In the genomic region with DNA sequence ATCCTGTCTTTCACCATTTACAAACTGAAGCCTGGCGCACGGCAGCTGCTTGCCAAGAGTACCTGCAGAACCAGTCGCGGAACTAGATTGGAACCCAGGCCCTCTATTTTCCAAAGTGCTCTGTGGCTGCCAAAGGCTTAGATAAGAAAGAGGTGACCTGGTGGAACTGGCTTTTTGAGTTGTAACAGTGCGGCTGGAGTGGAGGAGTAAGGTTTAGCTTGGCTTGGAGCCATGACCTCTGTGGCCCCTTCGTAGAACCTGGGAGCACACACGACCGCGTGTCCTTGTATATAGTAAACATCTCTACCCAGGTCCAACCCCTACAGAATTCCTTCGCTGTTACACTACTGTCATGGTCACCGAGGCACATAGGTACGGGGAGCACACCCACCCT, we compare ENCODE assay signal across 8 mouse cellular contexts. TPM values are rescaled to one million over a fixed set of nuclear protein-coding genes. Genes with fewer than 3 reads are reported as not detected.
DNase-seq lines count a peak whose midpoint lies in the region; ATAC-seq and TF ChIP-seq lines count a peak whose summit lies in the region.

No protein-coding gene starts in this region.

- no peaks in the 10 kb centered on the region for H3K27me3 ChIP-seq in testis, adult 2 months (ENCODE audit: control insufficient read depth, insufficient read depth, low read length)
- no peaks in the 10 kb centered on the region for H3K27me3 ChIP-seq in forebrain, embryonic 15.5 days

- H3K4me3 ChIP-seq in testis, adult 2 months (ENCODE audit: control insufficient read depth, low read depth, low read length): peak overlapping the region; percentile 78
- H3K4me3 ChIP-seq in forebrain, embryonic 15.5 days: peak overlapping the region; percentile 67

- TF ChIP-seq POLR2A in testis, adult 2 months (IDR thresholded peaks at IDR 0.05; ENCODE audit: control insufficient read depth, low read depth, low read length): no peak

- peak overlapping the region; percentile 84 for H3K9ac ChIP-seq in forebrain, embryonic 15.5 days (replicated peaks)

- H3K36me3 ChIP-seq in testis, adult 2 months (ENCODE audit: control insufficient read depth, insufficient read depth, low read length): no peaks in the 10 kb centered on the region
- no peaks in the 10 kb centered on the region for H3K36me3 ChIP-seq in forebrain, embryonic 15.5 days

- TF ChIP-seq CTCF in testis, adult 2 months (IDR thresholded peaks at IDR 0.05; ENCODE audit: control insufficient read depth, insufficient read depth, insufficient replicate concordance, low read depth, low read length): no peak

- H3K9me3 ChIP-seq in forebrain, embryonic 15.5 days: no peaks in the 10 kb centered on the region

- H3K4me2 ChIP-seq in forebrain, embryonic 15.5 days (replicated peaks): peak overlapping the region; percentile 90

- no peak overlapping the region; the same call in 1 of the 2 replicates for H3K27ac ChIP-seq in testis, adult 2 months (ENCODE audit: control insufficient read depth, insufficient read depth, low read depth, low read length)
- peak overlapping the region; percentile 70 for H3K27ac ChIP-seq in forebrain, embryonic 15.5 days (replicated peaks)

- no peak for DNase-seq in testis, postnatal 14 days (ENCODE audit: low spot score)
- peak; percentile 73 for DNase-seq in kidney, postnatal 14 days
- no peak for DNase-seq in frontal cortex, postnatal 25 days (ENCODE audit: low spot score in 2 of 2)
- DNase-seq in right cerebral cortex, postnatal 14 days: no peak
- no peak for DNase-seq in adrenal gland, postnatal 25 days

- peaks cover 19% of the 10 kb centered on the region for H3K4me1 ChIP-seq in testis, adult 2 months (ENCODE audit: control insufficient read depth, insufficient read depth, low read length)
- H3K4me1 ChIP-seq in forebrain, embryonic 15.5 days: peaks cover 28% of the 10 kb centered on the region

- WGBS in forebrain, embryonic 15.5 days: 27% methylated on average over 12 of the region's 12 CpGs

- ATAC-seq in forebrain, embryonic 15.5 days (replicated peaks): peak; percentile 66
- 0 out of 2 replicates have a peak, but pooled peaks have one; percentile 12 for ATAC-seq in megakaryocyte progenitor cell, adult 5-6 weeks (replicated peaks; ENCODE audit: poor library complexity)

RNA-seq across cellular contexts. Expression of gene Epb41l1, which starts 54.2 kb away (rescaled TPM):
- polyA plus RNA-seq in testis, adult 2 months (2012; rRNA removed): 4.0 and 6.1 TPM in 2 replicates
- polyA plus RNA-seq in forebrain, embryonic 15.5 days (2015; fragmentation: Nextera tagmentation; extraction: Ambion mirVana): 11.2 and 11.4 TPM in 2 replicates
- total RNA-seq in megakaryocyte progenitor cell, adult 5-6 weeks (2015): 0.05 and 0.39 TPM in 2 replicates
- 0.24 and 2.6 TPM in 2 replicates for total RNA-seq in megakaryocyte progenitor cell, adult 5-6 weeks (2017)
- total RNA-seq in adrenal gland, postnatal 25 days (2021): 76.2 and 78.8 TPM in 2 replicates

Comparison
In these comparisons a context has a peak if more than half of its experiments do, and no peak if none do; other contexts are left out.
1. RNA of gene Epb41l1, which starts 54.2 kb away (total RNA-seq): 76.2 to 78.8 TPM in adrenal gland, postnatal 25 days; 0.05 to 2.6 TPM in megakaryocyte progenitor cell, adult 5-6 weeks; every median in the first group is over 10 times any median in the second.